Mouse (Mus musculus) limb, embryonic 13.5 days (tissue): ENCODE data around the gene Zswim4. TPM values are rescaled to one million over a fixed set of nuclear protein-coding genes. Genes with fewer than 3 reads are reported as not detected.

Experiments
- ATAC-seq: fragments of 200-750 bp; cut with Nextera tagmentation; 2 replicates; pipeline ENCODE4 v1.8.0; 2017; ENCODE audit warnings: low read depth, moderate number of reproducible peaks, moderate TSS enrichment; ENCODE audit not compliant: low FRiP score
- H3K27ac ChIP-seq: fragments of 300-500 bp; sonication (generic); 2 replicates; pipeline ENCODE4 v1.5.1; 2015; ENCODE audit warnings: inconsistent platforms, mild to moderate bottlenecking, moderate library complexity
- H3K27me3 ChIP-seq: fragments of 300-500 bp; sonication (generic); 2 replicates; pipeline ENCODE4 v1.6.1; 2015; ENCODE audit warnings: mild to moderate bottlenecking, inconsistent platforms
- H3K36me3 ChIP-seq: fragments of 300-500 bp; sonication (generic); 2 replicates; pipeline ENCODE4 v1.6.1; 2015; ENCODE audit warnings: inconsistent platforms, mild to moderate bottlenecking, moderate library complexity
- H3K4me1 ChIP-seq: fragments of 300-500 bp; sonication (generic); 2 replicates; pipeline ENCODE4 v1.6.1; 2015; ENCODE audit warnings: inconsistent platforms
- H3K4me2 ChIP-seq: fragments of 300-500 bp; sonication (generic); replicated peaks from 2 replicates; pipeline ENCODE4 v1.6.1; 2015; ENCODE audit warnings: inconsistent platforms, mild to moderate bottlenecking, moderate library complexity
- H3K4me3 ChIP-seq: fragments of 300-500 bp; sonication (generic); 2 replicates; pipeline ENCODE4 v1.5.1; 2015; ENCODE audit warnings: moderate library complexity, mild to moderate bottlenecking, inconsistent platforms
- H3K9ac ChIP-seq: fragments of 300-500 bp; sonication (generic); 2 replicates; pipeline ENCODE4 v1.6.1; 2015; ENCODE audit warnings: mild to moderate bottlenecking, inconsistent platforms
- H3K9me3 ChIP-seq: fragments of 300-500 bp; sonication (generic); 2 replicates; pipeline ENCODE4 v1.6.1; 2016; ENCODE audit warnings: inconsistent platforms
- WGBS: fragments of 180-500 bp; shearing (Covaris S2); methylation state at CpG from one replicate; pipeline ENCODE4 v1.1.7; 2015; 5-methylcytosine and 5-hydroxymethylcytosine counted together
- polyA plus RNA-seq: library from polyadenylated mRNA; unstranded; fragments of >200 nt; fragmentation: Nextera tagmentation; extraction: Ambion mirVana; gene quantifications from 2 replicates; pipeline ENCODE4 v1.2.1, GENCODE M21; 2015

Gene Zswim4
- polyA plus RNA-seq, 1 experiment from 2014 or later: 23.5 TPM

GRCm38 (mm10) chr8:84194224-84194743 lies 42.6 kb downstream of the Zswim4 start:
- no peak for ATAC-seq

GRCm38 (mm10) chr8:84193566-84193965 lies 43.3 kb downstream of the Zswim4 start:
- no peaks in the 10 kb centered on the region for H3K9me3 ChIP-seq
- no peak overlapping the region for H3K9ac ChIP-seq
- peak overlapping the region; percentile 33; the same call in 1 of the 2 replicates for H3K27ac ChIP-seq
- no peak for ATAC-seq
- H3K4me2 ChIP-seq: no peak overlapping the region
- 85% methylated on average over 5 of the region's 5 CpGs for WGBS
- no peak overlapping the region for H3K4me3 ChIP-seq
- no peaks in the 10 kb centered on the region for H3K27me3 ChIP-seq
- H3K4me1 ChIP-seq: peaks cover 41% of the 10 kb centered on the region
- no peaks in the 10 kb centered on the region for H3K36me3 ChIP-seq

More at GRCm38 (mm10) chr8:84194224-84194743, 42.6 kb downstream of the Zswim4 start:
- no peaks in the 10 kb centered on the region for H3K36me3 ChIP-seq
- H3K9me3 ChIP-seq: no peaks in the 10 kb centered on the region
- no peak overlapping the region for H3K4me3 ChIP-seq
- H3K4me2 ChIP-seq: no peak overlapping the region
- H3K27ac ChIP-seq: no peak overlapping the region
- WGBS: 61% methylated on average over 3 of the region's 3 CpGs
- no peaks in the 10 kb centered on the region for H3K27me3 ChIP-seq
- no peak overlapping the region for H3K9ac ChIP-seq
- peaks cover 48% of the 10 kb centered on the region for H3K4me1 ChIP-seq

GRCm38 (mm10) chr8:84193161-84193560 lies 43.7 kb downstream of the Zswim4 start:
- H3K27ac ChIP-seq: peak overlapping the region; percentile 33; the same call in 1 of the 2 replicates
- WGBS: 28% methylated on average over 4 of the region's 4 CpGs
- H3K36me3 ChIP-seq: no peaks in the 10 kb centered on the region
- peak overlapping the region; percentile 48; the same call in 1 of the 2 replicates for H3K9ac ChIP-seq
- H3K4me2 ChIP-seq: peak overlapping the region; percentile 59
- no peaks in the 10 kb centered on the region for H3K27me3 ChIP-seq
- H3K4me3 ChIP-seq: peak overlapping the region; percentile 31; the same call in 1 of the 2 replicates
- no peaks in the 10 kb centered on the region for H3K9me3 ChIP-seq
- peaks cover 37% of the 10 kb centered on the region for H3K4me1 ChIP-seq
- ATAC-seq: no peak

GRCm38 (mm10) chr8:84192555-84192954 lies 44.3 kb downstream of the Zswim4 start:
- H3K27me3 ChIP-seq: no peaks in the 10 kb centered on the region
- no peaks in the 10 kb centered on the region for H3K9me3 ChIP-seq
- H3K4me2 ChIP-seq: peak overlapping the region; percentile 59
- H3K4me1 ChIP-seq: peaks cover 31% of the 10 kb centered on the region
- peak overlapping the region; percentile 31 for H3K4me3 ChIP-seq
- peak overlapping the region; percentile 48 for H3K9ac ChIP-seq
- ATAC-seq: peak; percentile 66; the same call in 1 of the 2 replicates
- 4% methylated on average over 33 of the region's 33 CpGs for WGBS
- no peaks in the 10 kb centered on the region for H3K36me3 ChIP-seq
- peak overlapping the region; percentile 83 for H3K27ac ChIP-seq

- Histone ChIP-seq H3K9me3 (no peaks in the 10 kb centered on the region), H3K4me2 (peak overlapping the region; percentile 59), H3K4me1 (peaks cover 36% of the 10 kb centered on the region), H3K27me3 (no peaks in the 10 kb centered on the region), H3K4me3 (peak overlapping the region; percentile 31), H3K36me3 (no peaks in the 10 kb centered on the region), H3K27ac (peak overlapping the region; percentile 83), H3K9ac (peak overlapping the region; percentile 48; the same call in 1 of the 2 replicates)
- WGBS: 25% methylated on average over 13 of the region's 13 CpGs
- peak; percentile 64 for ATAC-seq
Observed at GRCm38 (mm10) chr8:84192023-84192422, 44.8 kb downstream of the Zswim4 start.

GRCm38 (mm10) chr8:84190191-84190867 lies 46.5 kb downstream of the Zswim4 start:
- H3K9me3 ChIP-seq: no peaks in the 10 kb centered on the region
- H3K4me3 ChIP-seq: no peak overlapping the region
- no peak overlapping the region for H3K9ac ChIP-seq
- no peak overlapping the region for H3K27ac ChIP-seq
- peaks cover 40% of the 10 kb centered on the region for H3K4me1 ChIP-seq
- ATAC-seq: no peak
- no peaks in the 10 kb centered on the region for H3K27me3 ChIP-seq
- no peaks in the 10 kb centered on the region for H3K36me3 ChIP-seq
- 87% methylated on average over 7 of the region's 7 CpGs for WGBS
- H3K4me2 ChIP-seq: no peak overlapping the region

- no peak overlapping the region for H3K9ac ChIP-seq
- no peaks in the 10 kb centered on the region for H3K27me3 ChIP-seq
- no peak overlapping the region for H3K27ac ChIP-seq
- H3K4me3 ChIP-seq: no peak overlapping the region
- ATAC-seq: no peak
- H3K36me3 ChIP-seq: no peaks in the 10 kb centered on the region
- H3K4me1 ChIP-seq: peaks cover 46% of the 10 kb centered on the region
- H3K4me2 ChIP-seq: no peak overlapping the region
- 44% methylated on average over 4 of the region's 4 CpGs for WGBS
- H3K9me3 ChIP-seq: no peaks in the 10 kb centered on the region
Observed at GRCm38 (mm10) chr8:84189603-84190002, 47.3 kb downstream of the Zswim4 start.

- no peaks in the 10 kb centered on the region for H3K36me3 ChIP-seq
- H3K9ac ChIP-seq: no peak overlapping the region
- no peak overlapping the region for H3K27ac ChIP-seq
- H3K4me2 ChIP-seq: no peak overlapping the region
- WGBS: 84% methylated on average over 10 of the region's 10 CpGs
- H3K9me3 ChIP-seq: no peaks in the 10 kb centered on the region
- no peak overlapping the region for H3K4me3 ChIP-seq
- no peaks in the 10 kb centered on the region for H3K27me3 ChIP-seq
- ATAC-seq: no peak
- H3K4me1 ChIP-seq: peaks cover 51% of the 10 kb centered on the region
Observed at GRCm38 (mm10) chr8:84188671-84189070, 48.2 kb downstream of the Zswim4 start.

GRCm38 (mm10) chr8:84187065-84187755 lies 49.6 kb downstream of the Zswim4 start:
- WGBS: 6% methylated on average over 21 of the region's 21 CpGs
- H3K27ac ChIP-seq: peak overlapping the region; percentile 22; the same call in 1 of the 2 replicates

GRCm38 (mm10) chr8:84186547-84186946 lies 50.3 kb downstream of the Zswim4 start:
- Histone ChIP-seq H3K4me2 (peak overlapping the region; percentile 90), H3K4me3 (peak overlapping the region; percentile 44), H3K36me3 (no peaks in the 10 kb centered on the region), H3K27me3 (no peaks in the 10 kb centered on the region), H3K27ac (0 out of 2 replicates have a peak overlapping the region, but pooled peaks have one; percentile 22), H3K9me3 (no peaks in the 10 kb centered on the region), H3K9ac (peak overlapping the region; percentile 67), H3K4me1 (peaks cover 46% of the 10 kb centered on the region)
- WGBS: 0% methylated on average over 12 of the region's 12 CpGs
- ATAC-seq: peak; percentile 46

More at GRCm38 (mm10) chr8:84187065-84187755, 49.6 kb downstream of the Zswim4 start:
- peaks cover 46% of the 10 kb centered on the region for H3K4me1 ChIP-seq
- H3K27me3 ChIP-seq: no peaks in the 10 kb centered on the region
- no peaks in the 10 kb centered on the region for H3K9me3 ChIP-seq
- no peak for ATAC-seq
- peak overlapping the region; percentile 90 for H3K4me2 ChIP-seq
- H3K36me3 ChIP-seq: no peaks in the 10 kb centered on the region
- H3K9ac ChIP-seq: peak overlapping the region; percentile 67
- H3K4me3 ChIP-seq: peak overlapping the region; percentile 44

- Histone ChIP-seq H3K36me3 (no peaks in the 10 kb centered on the region), H3K4me3 (peak within 1 kb of the TSS; percentile 80), H3K9me3 (no peaks in the 10 kb centered on the region), H3K4me2 (peak within 1 kb of the TSS; percentile 78), H3K4me1 (peaks cover 57% of the 10 kb centered on the region), H3K9ac (peak within 1 kb of the TSS; percentile 98), H3K27me3 (no peaks in the 10 kb centered on the region), H3K27ac (peak within 1 kb of the TSS; percentile 96)
- ATAC-seq: no peak
- 94% methylated on average over 7 of the region's 7 CpGs for WGBS
Observed at GRCm38 (mm10) chr8:84185117-84185516, 51.7 kb downstream of the Zswim4 start, which contains the start of gene Nanos3. Gene Nanos3 (minus strand): TSS chr8:84185217.
